ENCODE assay signal across 15 mouse cellular contexts in the genomic region with DNA sequence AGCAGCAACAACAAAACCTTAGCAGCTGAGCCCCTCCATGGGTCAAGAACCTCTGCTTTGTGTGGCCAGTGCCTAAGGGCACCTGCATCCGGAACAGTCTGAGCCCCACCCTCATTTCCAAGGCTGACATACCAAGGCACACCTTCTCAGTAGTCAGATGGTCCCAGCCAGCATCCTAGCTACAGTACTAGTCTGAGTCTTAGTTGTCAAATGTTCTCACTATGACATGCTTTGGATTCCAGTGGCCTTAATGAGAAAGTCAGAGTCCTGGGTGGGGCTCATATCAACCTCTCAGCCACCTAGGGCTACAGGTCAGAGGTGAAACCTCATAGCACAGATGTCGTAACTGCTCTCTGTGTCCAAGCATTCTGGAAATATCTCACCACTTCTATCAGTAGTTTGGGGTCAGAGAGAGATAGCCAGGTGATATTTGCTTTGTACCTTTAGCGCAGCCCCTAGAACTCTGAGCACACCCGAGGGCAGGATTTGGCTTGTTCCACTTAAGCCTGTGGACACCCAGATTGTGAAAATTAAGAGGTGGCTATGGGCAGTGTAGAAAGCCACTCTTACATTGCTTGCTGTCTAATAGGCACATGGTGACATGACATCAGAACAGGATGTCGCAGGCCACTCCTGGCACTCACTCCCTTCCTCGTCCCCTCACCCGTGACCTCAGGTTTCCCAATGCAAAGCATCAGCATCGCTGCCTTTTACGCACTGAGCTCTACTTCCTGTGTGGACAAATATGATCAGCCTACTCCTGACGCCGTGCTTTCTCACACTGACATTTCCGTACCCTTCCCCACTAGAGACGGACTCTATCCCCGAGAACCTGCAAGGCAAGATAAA. TPM values are rescaled to one million over a fixed set of nuclear protein-coding genes. Genes with fewer than 3 reads are reported as not detected.
DNase-seq lines count a peak whose midpoint lies in the region; ATAC-seq and TF ChIP-seq lines count a peak whose summit lies in the region.
"Had no signal": no experiment of that assay in that cellular context is flagged by ENCODE, and none has a peak within 500 bp of the region (broad histone marks: within the 10 kb centered on the region; RNA-seq: fewer than 3 reads in every experiment).

No protein-coding gene starts in this region.

- 37% methylated on average over 14 of the region's 14 CpGs for WGBS in lung, postnatal 0 days
- 82% methylated on average over 14 of the region's 14 CpGs for WGBS in forebrain, embryonic 13.5 days

- peak; percentile 21 for DNase-seq in adrenal gland, postnatal 14 days
- DNase-seq in adrenal gland, postnatal 10 days, result no peak
- DNase-seq in 416B (ENCODE audit: low read depth), result peak; percentile 77
- peak; percentile 61 for DNase-seq in lung, postnatal 0 days (ENCODE audit: low spot score)
- DNase-seq in gastrocnemius, postnatal 14 days, result no peak
- DNase-seq in cerebellum, adult 11 months, result no peak
- DNase-seq: cerebellum, adult 18-20 months; gastrocnemius, postnatal 10 days; right cerebral cortex, adult 18-20 months had no signal

- no peaks in the 10 kb centered on the region for H3K27me3 ChIP-seq in lung, postnatal 0 days (replicated peaks; ENCODE audit: insufficient read depth, low read length)
- no peaks in the 10 kb centered on the region for H3K27me3 ChIP-seq in forebrain, embryonic 13.5 days
- H3K27me3 ChIP-seq: lung, embryonic 15.5 days had no signal

- no peak for TF ChIP-seq CTCF in lung, postnatal 0 days (IDR thresholded peaks at IDR 0.05)

- H3K4me2 ChIP-seq in lung, postnatal 0 days (replicated peaks; ENCODE audit: low read depth, low read length), result no peak overlapping the region
- no peak overlapping the region for H3K4me2 ChIP-seq in forebrain, embryonic 13.5 days
- H3K4me2 ChIP-seq: lung, embryonic 15.5 days had no signal

- TF ChIP-seq EP300 in lung, postnatal 0 days (IDR thresholded peaks at IDR 0.05), result peak; percentile 27; the same call in 1 of the 2 replicates

- intact Hi-C loops in gastrocnemius, postnatal 14 days (cut with DNase I; ENCODE audit: low total_unique reads), result no loop called here

- peaks cover 7% of the 10 kb centered on the region; the same call in 1 of the 2 replicates for H3K4me1 ChIP-seq in lung, postnatal 0 days (ENCODE audit: insufficient read depth, low read depth, low read length)
- no peaks in the 10 kb centered on the region for H3K4me1 ChIP-seq in forebrain, embryonic 13.5 days

- ATAC-seq in common myeloid progenitor, adult 5-6 weeks (replicated peaks; ENCODE audit: low read depth, poor library complexity, severe bottlenecking), result peak; percentile 52
- ATAC-seq in lung, postnatal 0 days, result peak; percentile 83
- ATAC-seq in forebrain, embryonic 13.5 days, result no peak

- H3K4me3 ChIP-seq in lung, postnatal 0 days (ENCODE audit: low read depth, low read length), result no peak overlapping the region
- no peak overlapping the region for H3K4me3 ChIP-seq in forebrain, embryonic 13.5 days
- H3K4me3 ChIP-seq: erythroblast, embryonic 14.5 days; lung, embryonic 15.5 days; myocyte had no signal

- no peak overlapping the region for H3K9ac ChIP-seq in lung, postnatal 0 days (replicated peaks; ENCODE audit: low read depth)
- no peak overlapping the region for H3K9ac ChIP-seq in forebrain, embryonic 13.5 days
- H3K9ac ChIP-seq: lung, embryonic 15.5 days had no signal

- no peaks in the 10 kb centered on the region for H3K36me3 ChIP-seq in lung, postnatal 0 days (ENCODE audit: insufficient read depth, low read length)
- H3K36me3 ChIP-seq in forebrain, embryonic 13.5 days (ENCODE audit: poor library complexity, severe bottlenecking), result no peaks in the 10 kb centered on the region
- H3K36me3 ChIP-seq: lung, embryonic 15.5 days had no signal

- no peak overlapping the region for H3K27ac ChIP-seq in lung, postnatal 0 days (ENCODE audit: low read length)
- no peak overlapping the region for H3K27ac ChIP-seq in forebrain, embryonic 13.5 days
- H3K27ac ChIP-seq: lung, embryonic 15.5 days had no signal

- H3K9me3 ChIP-seq in lung, postnatal 0 days (ENCODE audit: low read length), result no peaks in the 10 kb centered on the region
- no peaks in the 10 kb centered on the region for H3K9me3 ChIP-seq in forebrain, embryonic 13.5 days (replicated peaks)
- H3K9me3 ChIP-seq: lung, embryonic 15.5 days had no signal

RNA-seq across cellular contexts. Expression of a gene that starts 26.8 kb away (rescaled TPM):
- total RNA-seq in adrenal gland, postnatal 14 days (2021), result 5.0 and 10.4 TPM in 2 replicates
- 10 to 100 TPM in 1 of 2 experiments, 1 to 10 TPM in 1; 9.5 to 14.1 TPM for total RNA-seq in adrenal gland, postnatal 10 days (2021)
- total RNA-seq in common myeloid progenitor, adult 5-6 weeks (2017), result 13.0 and 15.4 TPM in 2 replicates
- 126 and 150 TPM in 2 replicates for polyA plus RNA-seq in lung, postnatal 0 days (2015; fragmentation: Nextera tagmentation; extraction: Ambion mirVana)
- total RNA-seq in gastrocnemius, postnatal 14 days (2021), result 1 to 10 TPM; 5.3 to 5.4 TPM
- 38.3 and 38.6 TPM in 2 replicates for polyA plus RNA-seq in forebrain, embryonic 13.5 days (2015; fragmentation: Nextera tagmentation; extraction: Ambion mirVana)

RNA-seq across cellular contexts. Expression of a gene that starts 29.3 kb away (rescaled TPM):
- 252 and 482 TPM in 2 replicates for total RNA-seq in adrenal gland, postnatal 14 days (2021)
- 100 to 1,000 TPM; 351 to 403 TPM for total RNA-seq in adrenal gland, postnatal 10 days (2021)
- 22.7 and 54.2 TPM in 2 replicates for total RNA-seq in common myeloid progenitor, adult 5-6 weeks (2017)
- polyA plus RNA-seq in lung, postnatal 0 days (2015; fragmentation: Nextera tagmentation; extraction: Ambion mirVana), result 93.8 and 106 TPM in 2 replicates
- 10 to 100 TPM; 20.2 to 23.8 TPM for total RNA-seq in gastrocnemius, postnatal 14 days (2021)
- 37.6 and 39.2 TPM in 2 replicates for polyA plus RNA-seq in forebrain, embryonic 13.5 days (2015; fragmentation: Nextera tagmentation; extraction: Ambion mirVana)

RNA-seq across cellular contexts. Expression of a gene that starts 33.9 kb away (rescaled TPM):
- 0.41 TPM in 1 of 2 replicates, not detected in the other for total RNA-seq in adrenal gland, postnatal 14 days (2021)
- under 1 TPM in 1 of 2 experiments, not detected in 1; 0.70 TPM for total RNA-seq in adrenal gland, postnatal 10 days (2021)
- not detected in 2 replicates for total RNA-seq in common myeloid progenitor, adult 5-6 weeks (2017)
- polyA plus RNA-seq in lung, postnatal 0 days (2015; fragmentation: Nextera tagmentation; extraction: Ambion mirVana), result 0.79 and 1.2 TPM in 2 replicates
- total RNA-seq in gastrocnemius, postnatal 14 days (2021), result under 1 TPM; 0.20 to 0.21 TPM
- polyA plus RNA-seq in forebrain, embryonic 13.5 days (2015; fragmentation: Nextera tagmentation; extraction: Ambion mirVana), result 0.67 and 0.75 TPM in 2 replicates
- total RNA-seq: layer of hippocampus, postnatal 10 days had no signal
- polyA plus RNA-seq: erythroblast, embryonic 14.5 days had no signal

Comparison
In these comparisons a context has a peak if more than half of its experiments do, and no peak if none do; other contexts are left out.
1. DNase-seq: peak in adrenal gland, postnatal 14 days (single experiment), 416B (single experiment) and lung, postnatal 0 days (single experiment); none in adrenal gland, postnatal 10 days (single experiment), gastrocnemius, postnatal 14 days (single experiment) and cerebellum, adult 11 months (single experiment).